Mouse (Mus musculus) gastrocnemius, adult 18-20 months (tissue): ENCODE data around the gene R3hdm2. TPM values are rescaled to one million over a fixed set of nuclear protein-coding genes. Genes with fewer than 3 reads are reported as not detected.

Experiments used
- DNase-seq: peaks from one replicate; pipeline ENCODE4 v3.0.0; 2021; ENCODE audit warnings: low spot score
- total RNA-seq, 2 experiments: library from RNA; stranded (reverse); gene quantifications; 2 replicates each; pipeline ENCODE4 v1.2.3; 2021

The R3hdm2 gene
- total RNA-seq, 2 experiments from 2014 or later = 133 to 135 TPM

DNA sequence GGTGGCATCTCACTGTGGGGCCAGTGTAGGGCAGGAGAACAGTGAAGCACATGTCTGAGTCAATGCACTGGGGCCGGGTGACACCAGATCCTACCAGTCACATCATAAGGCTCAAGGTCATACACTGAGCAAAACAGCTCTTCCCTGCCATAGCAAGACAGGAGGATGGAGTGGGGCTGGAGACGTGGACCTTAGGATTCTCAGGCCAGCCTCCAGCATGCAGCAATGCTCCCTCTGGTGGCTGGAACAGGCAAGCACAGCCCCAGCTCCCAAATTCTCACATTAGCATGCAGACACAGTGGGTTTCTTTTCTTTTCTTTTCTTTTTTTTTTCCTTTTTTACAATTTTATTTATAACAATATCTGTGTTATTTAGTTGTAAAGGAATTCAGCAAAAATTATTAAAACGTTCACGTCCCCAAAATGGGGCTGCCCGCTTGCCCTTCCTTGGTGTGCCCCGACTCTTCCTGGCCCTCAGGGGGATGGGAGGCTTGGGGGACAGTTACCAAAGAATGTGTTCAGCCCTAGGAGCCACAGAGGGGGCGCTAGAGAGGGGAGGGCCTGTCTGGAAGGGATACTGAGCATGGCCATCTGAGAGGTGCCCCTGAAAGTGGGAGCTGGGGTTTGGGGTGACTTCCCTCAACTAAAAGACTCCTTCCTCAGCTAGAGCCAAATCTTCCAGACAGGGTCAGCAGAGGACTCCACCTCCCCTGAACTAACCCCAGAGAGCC lies 157.9 kb downstream of the R3hdm2 start:
- DNase-seq = peak; percentile 81

DNA sequence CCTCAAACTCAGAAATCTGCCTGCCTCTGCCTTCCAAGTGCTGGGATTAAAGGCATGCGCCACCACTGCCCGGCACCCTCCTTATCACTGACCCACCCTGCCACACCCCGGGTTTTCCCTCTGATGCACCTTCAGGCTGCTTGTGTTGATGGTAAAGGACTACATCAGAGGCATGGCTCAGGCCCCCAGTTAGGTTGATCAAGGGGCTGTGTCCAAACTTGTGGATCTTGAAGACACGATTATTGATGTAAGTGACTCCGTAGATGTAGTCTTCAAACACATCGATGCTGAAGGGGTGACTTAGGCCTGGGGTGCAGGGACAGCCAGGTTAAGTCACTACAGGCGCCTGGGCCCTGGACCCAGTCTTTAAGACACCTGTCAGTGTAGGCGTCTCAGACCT lies 161.4 kb downstream of the R3hdm2 start:
- no peak for DNase-seq

DNA sequence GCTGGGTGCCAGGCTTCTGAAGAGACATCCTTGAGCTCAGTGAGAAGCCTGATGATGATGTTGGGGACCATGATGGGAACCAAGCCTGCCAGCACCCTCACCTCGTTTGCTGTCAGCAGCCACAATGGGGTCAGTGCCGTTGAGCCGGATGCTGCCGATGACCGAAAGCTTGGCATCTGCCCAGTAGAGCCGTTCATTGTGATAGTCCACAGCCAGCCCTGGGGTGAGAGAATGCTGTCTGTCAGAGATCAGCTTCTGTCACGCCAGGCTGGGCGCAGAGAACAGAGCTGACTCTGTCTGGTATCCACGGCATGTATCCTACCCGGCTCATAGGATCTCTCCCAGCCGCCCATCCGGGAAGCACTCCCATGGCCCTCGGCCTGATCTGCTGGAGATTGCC lies 162.0 kb downstream of the R3hdm2 start:
- no peak for DNase-seq

DNA sequence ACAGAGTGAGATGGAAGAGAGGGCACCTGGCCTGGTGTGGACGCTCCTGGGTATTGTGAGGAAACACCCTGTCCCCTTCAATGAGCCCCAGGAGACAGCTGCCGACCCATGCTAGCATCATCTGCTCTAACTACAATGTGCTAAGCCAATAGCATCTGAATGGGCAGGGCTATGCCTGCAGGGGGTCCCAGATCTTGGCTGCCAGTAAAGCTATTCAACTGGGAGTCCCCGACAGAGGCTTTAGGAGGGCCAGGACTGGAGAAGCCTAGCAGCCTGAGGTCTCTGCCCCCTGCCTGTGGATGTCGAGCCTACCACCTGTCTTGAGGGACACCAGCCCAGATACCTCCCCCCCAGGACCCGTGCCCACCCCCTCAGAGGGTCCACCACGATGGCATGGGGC lies 162.6 kb downstream of the R3hdm2 start:
- DNase-seq = no peak

DNA sequence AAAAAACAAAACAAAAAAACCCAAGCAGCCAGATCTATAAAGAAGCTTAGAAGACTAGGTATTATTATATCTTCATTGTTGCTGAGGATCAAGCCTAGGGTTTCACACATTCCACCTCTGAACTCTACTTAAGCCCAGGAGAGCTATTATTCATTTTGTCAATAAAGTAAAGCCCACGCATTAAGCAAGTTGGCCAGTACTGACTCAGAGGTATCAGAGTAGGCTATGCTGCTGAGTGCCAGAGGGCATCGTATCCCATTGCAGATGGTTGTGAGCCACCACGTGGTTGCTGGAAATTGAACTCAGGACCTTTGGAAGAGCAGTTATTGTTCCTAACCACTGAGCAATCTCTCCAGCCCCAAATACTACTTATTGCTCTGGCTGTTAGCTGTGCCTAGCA lies 163.8 kb downstream of the R3hdm2 start:
- DNase-seq = no peak

DNA sequence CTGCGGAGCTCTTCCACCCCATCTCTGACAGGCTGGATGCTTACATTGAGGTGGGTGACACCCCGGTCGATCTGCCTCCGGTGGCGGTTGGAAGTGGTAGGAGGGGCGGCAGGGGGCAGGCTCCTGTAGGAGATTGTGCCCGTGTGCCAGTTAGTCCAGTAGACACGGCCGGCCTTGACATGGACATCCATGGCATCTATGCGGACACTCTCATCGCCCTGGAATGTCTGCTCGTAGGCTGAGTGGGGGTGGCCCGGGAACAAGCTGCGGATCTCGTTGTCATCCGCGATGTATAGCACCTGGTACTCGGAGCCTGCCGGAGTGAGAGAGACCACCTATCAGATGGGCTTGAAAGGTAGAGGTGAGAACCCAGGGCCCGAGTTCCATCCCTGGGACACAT lies 164.2 kb downstream of the R3hdm2 start:
- no peak for DNase-seq

DNA sequence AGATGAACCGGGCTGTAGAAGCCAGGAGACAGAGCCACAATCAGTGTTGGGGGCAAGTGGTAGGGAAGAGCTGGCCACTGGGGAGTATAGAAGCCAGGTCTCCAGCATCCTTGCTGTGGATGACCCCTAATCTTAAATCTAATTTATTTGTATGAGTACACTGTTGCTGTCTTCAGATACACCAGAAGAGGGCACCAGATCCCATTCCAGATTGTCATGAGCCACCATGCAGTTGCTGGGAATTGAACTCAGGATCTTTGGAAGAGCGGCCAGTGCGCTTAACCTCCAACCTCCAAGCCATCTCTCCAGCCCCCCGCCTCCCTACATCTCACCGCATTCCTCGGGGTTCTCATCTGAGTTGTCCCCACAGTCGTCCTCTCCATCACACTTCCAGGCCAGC lies 166.4 kb downstream of the R3hdm2 start:
- DNase-seq = no peak

DNA sequence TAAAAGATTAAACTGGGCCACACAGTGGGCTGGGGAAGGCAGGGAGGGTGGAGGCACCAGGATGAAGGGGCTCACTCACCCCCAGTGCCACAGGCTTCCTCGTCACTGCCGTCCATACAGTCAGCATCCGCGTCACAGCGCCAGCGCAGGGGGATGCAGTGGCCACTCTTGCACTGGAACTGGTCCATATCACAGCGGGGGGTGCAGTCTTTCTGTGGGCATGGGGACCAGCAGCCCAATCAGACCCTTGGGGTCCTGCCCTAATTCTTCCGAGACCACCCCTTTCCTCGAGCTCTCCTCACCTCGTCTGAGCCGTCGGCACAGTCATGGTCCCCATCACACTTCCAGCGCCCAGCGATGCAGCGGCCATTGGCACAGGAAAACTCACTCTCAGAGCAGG lies 168.1 kb downstream of the R3hdm2 start:
- no peak for DNase-seq

Other genes with a start within 250 kb of the R3hdm2 start
- under 1 TPM; 0.39 to 0.93 TPM for gene B4galnt1, start 215.1 kb upstream of the R3hdm2 start, total RNA-seq
- 1 to 10 TPM; 1.6 to 2.9 TPM for gene Slc26a10, start 199.7 kb upstream of the R3hdm2 start, total RNA-seq
- gene Arhgef25, start 190.2 kb upstream of the R3hdm2 start, total RNA-seq = 1 to 10 TPM; 7.4 to 9.5 TPM
- gene Dtx3, start 184.6 kb upstream of the R3hdm2 start, total RNA-seq = 10 to 100 TPM; 20.0 to 27.3 TPM
- 1 to 10 TPM; 7.4 to 8.2 TPM for gene Pip4k2c, start 168.7 kb upstream of the R3hdm2 start, total RNA-seq
- under 1 TPM; 0.21 to 0.37 TPM for gene Kif5a, start 117.0 kb upstream of the R3hdm2 start, total RNA-seq
- 10 to 100 TPM; 96.1 to 97.2 TPM for gene Dctn2, start 114.0 kb upstream of the R3hdm2 start, total RNA-seq
- 10 to 100 TPM; 14.6 to 15.7 TPM for gene Mbd6, start 91.3 kb upstream of the R3hdm2 start, total RNA-seq
- 10 to 100 TPM; 67.5 to 68.8 TPM for gene Mars, start 68.5 kb upstream of the R3hdm2 start, total RNA-seq
- gene Arhgap9, start 58.4 kb upstream of the R3hdm2 start, total RNA-seq = under 1 TPM; 0.46 to 0.83 TPM
- under 1 TPM; 0.41 to 0.74 TPM for gene Gli1, start 38.4 kb upstream of the R3hdm2 start, total RNA-seq
- not detected for gene Inhbe, start 25.9 kb upstream of the R3hdm2 start, total RNA-seq
- gene Inhbc, start 9.9 kb upstream of the R3hdm2 start, total RNA-seq = not detected
- gene Stac3, start 121.4 kb downstream of the R3hdm2 start, total RNA-seq = 100 to 1,000 TPM; 381 to 402 TPM
- 10 to 100 TPM; 10.1 to 13.7 TPM for gene Ndufa4l2, start 134.6 kb downstream of the R3hdm2 start, total RNA-seq
- 10 to 100 TPM; 25.8 to 25.9 TPM for gene Shmt2, start 142.1 kb downstream of the R3hdm2 start, total RNA-seq
- gene Nxph4, start 154.2 kb downstream of the R3hdm2 start, total RNA-seq = under 1 TPM; 0.14 to 0.36 TPM
- 10 to 100 TPM; 40.8 to 43.4 TPM for gene Lrp1, start 240.8 kb downstream of the R3hdm2 start, total RNA-seq